Mouse (Mus musculus) c-Kit-positive CD71-positive TER-119-negative erythroid progenitor cells, embryonic 14.5 days (primary cell): ENCODE measurements around the gene Gm21170.
"Not testable (repeated sequence)": the region's sequence is repeated elsewhere in the genome, so short reads cannot be mapped to it uniquely, and the experiment has no call there.

Source experiments
- DNase-seq: peaks from one replicate; pipeline ENCODE4 v3.0.0-alpha.2; 2013; ENCODE audit warnings: low read depth

Gm21170 gene

GRCm38 (mm10) chrY:47690998-47691397 is at the start of gene Gm21170:
TSS of gene Gm21170 (minus strand) at chrY:47691098.
- not testable (repeated sequence) for DNase-seq
